Mouse (Mus musculus): ENCODE data around the gene Mapk8. TPM values are rescaled to one million over a fixed set of nuclear protein-coding genes. Genes with fewer than 3 reads are reported as not detected.

Mapk8 gene
- total and polyA plus RNA-seq, 2 experiments: 12.1 to 26.9 TPM

DNA sequence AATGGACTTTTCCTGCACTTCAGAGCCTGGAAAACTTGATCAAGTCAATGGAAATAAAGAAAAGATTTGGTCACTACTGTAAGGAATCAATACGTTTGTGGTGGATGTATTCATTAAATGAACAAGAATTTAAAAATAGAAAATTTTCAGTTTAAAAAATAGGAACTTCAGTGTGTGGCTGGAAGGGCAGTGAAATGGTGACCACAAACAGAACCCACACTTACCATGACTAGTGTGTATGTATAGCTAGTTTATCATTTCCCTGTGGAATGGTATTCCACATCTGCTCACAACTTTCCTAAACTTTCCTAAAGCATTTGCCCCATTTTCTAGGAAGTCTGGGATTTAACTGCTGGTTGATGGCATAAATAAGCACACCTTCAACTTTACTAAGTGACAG, 24.0 kb downstream of the Mapk8 start:
- Histone ChIP-seq H3K9ac (ENCODE audit: low read depth, low read length) (no peak overlapping the region), H3K27ac (replicated peaks; ENCODE audit: insufficient read depth, low read depth, low read length) (no peak overlapping the region), H3K27me3 (ENCODE audit: control insufficient read depth, insufficient read depth, low read length) (no peaks in the 10 kb centered on the region), H3K79me2 (ENCODE audit: control insufficient read depth, insufficient read depth, low read length) (peaks cover 22% of the 10 kb centered on the region; the same call in 1 of the 2 replicates), H3K4me1 (ENCODE audit: control insufficient read depth, insufficient read depth, low read length) (peaks cover 4% of the 10 kb centered on the region; the same call in 1 of the 2 replicates), H3K36me3 (ENCODE audit: control insufficient read depth, insufficient read depth, low read length) (no peaks in the 10 kb centered on the region), H3K4me3 (ENCODE audit: insufficient read depth, low read depth, low read length) (no peak overlapping the region)
- 88% methylated on average over 1 of the region's 1 CpGs for WGBS
- no peak for DNase-seq (ENCODE audit: extremely low read depth, low read depth, low spot score)
- TF ChIP-seq CTCF (IDR thresholded peaks at IDR 0.05; ENCODE audit: low read depth, low read length) (no peak), POLR2A (IDR thresholded peaks at IDR 0.05; ENCODE audit: extremely low read depth, insufficient read depth, low read length) (no peak)

DNA sequence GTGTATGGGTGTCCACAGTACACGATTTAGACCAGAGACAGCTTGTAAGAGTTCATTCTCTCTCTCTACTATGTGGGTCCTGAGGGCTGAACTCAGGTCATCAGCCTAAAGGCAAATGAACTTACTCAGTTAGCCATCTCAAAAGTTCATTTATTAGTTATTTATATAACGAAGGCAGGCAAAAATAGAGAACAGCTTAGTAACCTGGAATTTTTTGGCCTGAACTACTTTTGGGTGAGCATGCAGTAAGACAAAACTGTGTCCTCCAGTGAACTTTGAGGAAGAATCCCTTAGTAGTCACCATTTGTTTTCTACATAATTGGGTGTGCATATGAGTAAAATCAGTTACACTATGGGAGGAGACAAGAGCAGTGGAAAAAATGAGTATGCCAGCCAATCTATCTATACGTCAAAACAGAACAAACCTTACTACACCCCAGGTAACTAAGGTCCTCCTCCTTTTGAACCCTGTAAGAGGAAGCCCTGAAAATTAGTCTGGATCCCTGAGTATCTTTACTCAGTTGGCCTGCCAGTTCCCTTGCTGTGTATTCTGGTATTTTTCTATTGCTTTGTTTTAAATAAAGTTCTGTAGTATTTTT, 28.5 kb downstream of the Mapk8 start:
- peak; percentile 57 for DNase-seq (ENCODE audit: extremely low read depth, low read depth, low spot score)
- peaks cover 20% of the 10 kb centered on the region; the same call in 1 of the 2 replicates for H3K79me2 ChIP-seq (ENCODE audit: control insufficient read depth, insufficient read depth, low read length)
- H3K36me3 ChIP-seq (ENCODE audit: control insufficient read depth, insufficient read depth, low read length): no peaks in the 10 kb centered on the region
- H3K4me1 ChIP-seq (ENCODE audit: control insufficient read depth, insufficient read depth, low read length): peaks cover 4% of the 10 kb centered on the region; the same call in 1 of the 2 replicates
- H3K27me3 ChIP-seq (ENCODE audit: control insufficient read depth, insufficient read depth, low read length): no peaks in the 10 kb centered on the region
- no peak overlapping the region for H3K4me3 ChIP-seq (ENCODE audit: insufficient read depth, low read depth, low read length)
- WGBS: 30% methylated on average over 3 of the region's 3 CpGs
- H3K9ac ChIP-seq (ENCODE audit: low read depth, low read length): no peak overlapping the region
- no peak for TF ChIP-seq CTCF (IDR thresholded peaks at IDR 0.05; ENCODE audit: low read depth, low read length)
- no peak for TF ChIP-seq POLR2A (IDR thresholded peaks at IDR 0.05; ENCODE audit: extremely low read depth, insufficient read depth, low read length)
- H3K27ac ChIP-seq (replicated peaks; ENCODE audit: insufficient read depth, low read depth, low read length): no peak overlapping the region

GRCm38 (mm10) chr14:33415746-33416145, 31.2 kb downstream of the Mapk8 start:
- WGBS: 83% methylated on average over 1 of the region's 1 CpGs
- TF ChIP-seq CTCF (IDR thresholded peaks at IDR 0.05; ENCODE audit: low read depth, low read length) (no peak), POLR2A (IDR thresholded peaks at IDR 0.05; ENCODE audit: extremely low read depth, insufficient read depth, low read length) (no peak)
- H3K27me3 ChIP-seq (ENCODE audit: control insufficient read depth, insufficient read depth, low read length): no peaks in the 10 kb centered on the region
- no peak overlapping the region for H3K27ac ChIP-seq (replicated peaks; ENCODE audit: insufficient read depth, low read depth, low read length)
- no peak overlapping the region for H3K4me3 ChIP-seq (ENCODE audit: insufficient read depth, low read depth, low read length)
- H3K79me2 ChIP-seq (ENCODE audit: control insufficient read depth, insufficient read depth, low read length): peaks cover 18% of the 10 kb centered on the region; the same call in 1 of the 2 replicates
- DNase-seq (ENCODE audit: extremely low read depth, low read depth, low spot score): no peak
- H3K9ac ChIP-seq (ENCODE audit: low read depth, low read length): no peak overlapping the region
- peaks cover 3% of the 10 kb centered on the region; the same call in 1 of the 2 replicates for H3K4me1 ChIP-seq (ENCODE audit: control insufficient read depth, insufficient read depth, low read length)
- H3K36me3 ChIP-seq (ENCODE audit: control insufficient read depth, insufficient read depth, low read length): 0 out of 2 replicates have a peak, but pooled peaks cover under 1% of the 10 kb centered on the region

DNA sequence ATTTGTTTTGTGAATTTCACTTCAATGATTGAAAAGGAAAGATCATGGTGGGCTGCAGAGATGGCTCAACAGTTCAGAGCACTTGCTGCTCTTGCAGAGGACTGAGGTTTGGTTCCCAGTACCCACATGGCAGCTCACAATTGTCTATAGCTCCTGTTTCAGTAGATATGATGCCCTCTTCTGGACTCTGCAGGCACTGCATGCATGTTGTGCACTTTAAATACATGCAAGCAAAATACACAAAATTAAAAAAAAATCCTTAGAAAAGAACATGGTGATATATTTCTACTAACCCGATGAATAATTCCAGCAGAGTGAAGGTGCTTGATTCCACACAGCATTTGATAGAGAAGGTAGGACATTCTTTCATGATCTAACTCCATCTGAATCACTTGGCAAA, 44.6 kb downstream of the Mapk8 start:
- Histone ChIP-seq H3K27me3 (ENCODE audit: control insufficient read depth, insufficient read depth, low read length) (no peaks in the 10 kb centered on the region), H3K27ac (replicated peaks; ENCODE audit: insufficient read depth, low read depth, low read length) (no peak overlapping the region), H3K4me1 (ENCODE audit: control insufficient read depth, insufficient read depth, low read length) (no peaks in the 10 kb centered on the region), H3K79me2 (ENCODE audit: control insufficient read depth, insufficient read depth, low read length) (peaks cover 2% of the 10 kb centered on the region; the same call in 1 of the 2 replicates), H3K36me3 (ENCODE audit: control insufficient read depth, insufficient read depth, low read length) (peaks cover 8% of the 10 kb centered on the region; the same call in 1 of the 2 replicates), H3K9ac (ENCODE audit: low read depth, low read length) (no peak overlapping the region), H3K4me3 (ENCODE audit: insufficient read depth, low read depth, low read length) (no peak overlapping the region)
- no peak for DNase-seq (ENCODE audit: extremely low read depth, low read depth, low spot score)
- 94% methylated on average over 1 of the region's 1 CpGs for WGBS
- TF ChIP-seq POLR2A (IDR thresholded peaks at IDR 0.05; ENCODE audit: extremely low read depth, insufficient read depth, low read length) (no peak), CTCF (IDR thresholded peaks at IDR 0.05; ENCODE audit: low read depth, low read length) (no peak)

- H3K4me3 ChIP-seq (ENCODE audit: insufficient read depth, low read depth, low read length): no peak overlapping the region
- H3K79me2 ChIP-seq (ENCODE audit: control insufficient read depth, insufficient read depth, low read length): peaks cover 2% of the 10 kb centered on the region; the same call in 1 of the 2 replicates
- H3K9ac ChIP-seq (ENCODE audit: low read depth, low read length): no peak overlapping the region
- peaks cover 8% of the 10 kb centered on the region; the same call in 1 of the 2 replicates for H3K36me3 ChIP-seq (ENCODE audit: control insufficient read depth, insufficient read depth, low read length)
- 89% methylated on average over 3 of the region's 3 CpGs for WGBS
- no peak for TF ChIP-seq POLR2A (IDR thresholded peaks at IDR 0.05; ENCODE audit: extremely low read depth, insufficient read depth, low read length)
- no peak for TF ChIP-seq CTCF (IDR thresholded peaks at IDR 0.05; ENCODE audit: low read depth, low read length)
- DNase-seq (ENCODE audit: extremely low read depth, low read depth, low spot score): peak; percentile 31
- H3K27ac ChIP-seq (replicated peaks; ENCODE audit: insufficient read depth, low read depth, low read length): no peak overlapping the region
- H3K4me1 ChIP-seq (ENCODE audit: control insufficient read depth, insufficient read depth, low read length): no peaks in the 10 kb centered on the region; the same call in 1 of the 2 replicates
- H3K27me3 ChIP-seq (ENCODE audit: control insufficient read depth, insufficient read depth, low read length): no peaks in the 10 kb centered on the region
Observed at GRCm38 (mm10) chr14:33400019-33400418, 46.9 kb downstream of the Mapk8 start.
